Mouse (Mus musculus) adrenal gland, postnatal 10 days (tissue): ENCODE results near the gene Pgf. TPM values are rescaled to one million over a fixed set of nuclear protein-coding genes. Genes with fewer than 3 reads are reported as not detected.

Experiments
- DNase-seq: peaks from one replicate; pipeline ENCODE4 v3.0.0; 2021; ENCODE audit warnings: mixed read lengths
- total RNA-seq, 2 experiments: library from RNA; stranded (reverse); gene quantifications; 2 replicates each; pipeline ENCODE4 v1.2.3; 2021

Pgf gene
- total RNA-seq, 2 experiments from 2014 or later, result 1.8 TPM

- no peak for DNase-seq
Measured at GRCm38 (mm10) chr12:85121806-85122459, 55.7 kb downstream of the Pgf start.

Other genes with a start within 250 kb of the Pgf start
- gene Fcf1, start 206.9 kb downstream of the Pgf start, total RNA-seq, result 100 to 1,000 TPM in 1 of 2 experiments, 10 to 100 TPM in 1; 98.8 to 111 TPM
- 10 to 100 TPM; 30.7 to 41.3 TPM for gene Arel1, start 206.9 kb downstream of the Pgf start, total RNA-seq
- 10 to 100 TPM; 35.3 to 58.0 TPM for gene Ylpm1, start 181.5 kb downstream of the Pgf start, total RNA-seq
- gene Prox2, start 67.0 kb downstream of the Pgf start, total RNA-seq, result 1 to 10 TPM; 6.2 to 7.5 TPM
- 100 to 1,000 TPM; 710 to 782 TPM for gene Dlst, start 67.0 kb downstream of the Pgf start, total RNA-seq
- 1 to 10 TPM; 1.1 to 2.3 TPM for gene Rps6kl1, start 26.5 kb downstream of the Pgf start, total RNA-seq
- 10 to 100 TPM; 59.5 to 62.7 TPM for gene Eif2b2, start 41.7 kb upstream of the Pgf start, total RNA-seq
- gene Mlh3, start 92.8 kb upstream of the Pgf start, total RNA-seq, result 10 to 100 TPM in 1 of 2 experiments, 1 to 10 TPM in 1; 8.6 to 11.5 TPM
- 10 to 100 TPM; 28.2 to 31.0 TPM for gene Acyp1, start 110.6 kb upstream of the Pgf start, total RNA-seq
- gene Zc2hc1c, start 110.8 kb upstream of the Pgf start, total RNA-seq, result 1 to 10 TPM in 1 of 2 experiments, under 1 TPM in 1; 0.78 to 1.2 TPM
- 10 to 100 TPM; 57.5 to 65.8 TPM for gene Nek9, start 161.6 kb upstream of the Pgf start, total RNA-seq
- gene Tmed10, start 197.1 kb upstream of the Pgf start, total RNA-seq, result 100 to 1,000 TPM; 222 to 223 TPM